Mouse (Mus musculus): ENCODE data around the gene Eif2ak4. TPM values are rescaled to one million over a fixed set of nuclear protein-coding genes. Genes with fewer than 3 reads are reported as not detected.

Gene Eif2ak4
- 10 to 100 TPM; 20.2 to 21.2 TPM for total RNA-seq (2021)

- intact Hi-C loops (cut with DNase I) = no loop called here
- DNase-seq (ENCODE audit: low spot score in 2 of 2) = peak; percentile 97 to 100
These were observed at the start of gene Eif2ak4 for GRCm38 (mm10) chr2:118388341-118389335. Gene Eif2ak4 (plus strand): TSS chr2:118388618.

DNA sequence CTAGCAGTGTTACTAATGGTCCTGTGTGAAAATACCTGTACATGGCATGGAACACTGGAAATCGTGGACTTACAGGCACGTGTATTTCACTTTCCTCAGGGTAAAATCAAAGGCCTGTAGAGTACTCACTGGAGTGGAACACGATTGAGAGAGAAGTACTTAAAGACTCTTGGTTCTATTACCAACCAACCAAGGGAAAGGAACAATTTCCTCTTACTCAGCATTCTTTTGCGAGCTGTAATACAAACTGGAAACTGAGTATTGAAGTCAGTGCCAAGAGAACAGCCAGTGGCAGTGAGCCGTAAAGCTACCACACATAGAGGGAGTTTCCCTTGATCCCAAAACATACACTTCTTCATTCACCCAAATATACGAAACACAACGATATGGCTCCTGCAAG, 47.1 kb upstream of the Eif2ak4 start:
- DNase-seq (ENCODE audit: low spot score in 2 of 2) = no peak
- intact Hi-C loops (cut with DNase I) = no loop called here

DNA sequence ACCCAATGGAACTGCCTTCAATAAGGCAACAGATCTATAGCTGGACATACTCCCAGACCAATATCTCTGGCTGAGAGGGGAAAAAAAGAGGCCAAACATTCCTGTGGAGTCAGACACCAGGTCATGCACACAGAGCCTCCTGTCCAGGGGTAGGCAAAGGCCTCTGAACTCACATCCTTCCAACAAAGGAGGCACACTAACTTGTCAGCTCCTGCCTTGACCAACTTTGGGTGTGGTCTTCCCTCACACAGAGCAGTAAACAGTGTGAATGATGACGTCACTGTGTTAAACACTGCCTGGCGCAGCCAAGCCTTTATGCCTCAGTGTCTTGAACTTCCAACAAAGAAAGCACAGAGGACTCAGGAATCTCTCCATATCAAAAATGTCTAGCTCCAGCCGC, 44.5 kb upstream of the Eif2ak4 start:
- intact Hi-C loops (cut with DNase I) = no loop called here
- DNase-seq (ENCODE audit: low spot score in 2 of 2) = no peak

GRCm38 (mm10) chr2:118345535-118345934, 42.9 kb upstream of the Eif2ak4 start:
- intact Hi-C loops (cut with DNase I) = no loop called here

DNA sequence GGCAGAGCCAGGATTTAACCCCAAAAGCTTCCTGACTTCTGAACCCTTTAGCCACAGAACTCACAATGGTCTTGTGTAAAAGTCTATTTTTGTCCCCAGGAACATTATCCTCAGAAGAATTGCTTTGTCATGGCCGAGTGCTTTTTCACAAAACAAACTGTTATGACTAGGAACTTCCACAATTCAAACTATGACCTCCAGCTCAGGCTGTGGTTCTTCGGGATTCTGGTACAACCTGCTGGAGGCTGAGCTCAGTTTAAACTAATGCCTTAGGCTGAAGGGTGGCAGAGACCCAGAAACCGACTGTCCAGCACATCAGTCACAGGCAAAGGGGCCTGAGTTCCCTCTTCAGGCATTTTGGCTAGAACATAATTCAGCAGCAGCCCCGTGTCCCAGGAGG, 34.9 kb upstream of the Eif2ak4 start:
- intact Hi-C loops (cut with DNase I) = no loop called here
- DNase-seq (ENCODE audit: low spot score in 2 of 2) = no peak

More at GRCm38 (mm10) chr2:118345535-118345934, 42.9 kb upstream of the Eif2ak4 start:
- DNase-seq (ENCODE audit: low spot score in 2 of 2) = no peak

DNA sequence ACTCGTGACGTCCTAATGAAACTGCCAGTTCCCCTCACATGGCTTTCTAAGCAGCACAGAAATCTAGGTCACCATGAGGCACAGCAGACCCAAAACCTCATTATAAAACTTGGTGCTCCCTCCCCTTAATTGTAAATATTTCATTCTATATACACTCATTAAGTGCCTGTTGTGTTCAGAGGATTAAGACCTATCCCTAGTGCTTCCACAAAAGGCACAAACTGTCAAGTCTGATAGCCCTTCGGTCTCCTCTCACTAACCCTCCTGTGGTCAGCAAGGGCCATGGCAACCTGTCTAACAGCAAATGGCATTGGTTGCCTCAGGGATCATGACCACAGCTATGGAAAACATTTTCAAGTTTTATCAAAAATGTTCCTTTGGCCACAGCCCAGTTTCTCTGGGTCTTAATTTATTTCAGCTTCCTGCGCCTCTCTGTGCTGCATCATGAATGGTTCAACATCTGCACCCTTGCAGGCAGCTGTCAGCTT, 34.5 kb upstream of the Eif2ak4 start:
- intact Hi-C loops (cut with DNase I) = no loop called here
- DNase-seq (ENCODE audit: low spot score in 2 of 2) = peak in 1 of 2 experiments; percentile 8

DNA sequence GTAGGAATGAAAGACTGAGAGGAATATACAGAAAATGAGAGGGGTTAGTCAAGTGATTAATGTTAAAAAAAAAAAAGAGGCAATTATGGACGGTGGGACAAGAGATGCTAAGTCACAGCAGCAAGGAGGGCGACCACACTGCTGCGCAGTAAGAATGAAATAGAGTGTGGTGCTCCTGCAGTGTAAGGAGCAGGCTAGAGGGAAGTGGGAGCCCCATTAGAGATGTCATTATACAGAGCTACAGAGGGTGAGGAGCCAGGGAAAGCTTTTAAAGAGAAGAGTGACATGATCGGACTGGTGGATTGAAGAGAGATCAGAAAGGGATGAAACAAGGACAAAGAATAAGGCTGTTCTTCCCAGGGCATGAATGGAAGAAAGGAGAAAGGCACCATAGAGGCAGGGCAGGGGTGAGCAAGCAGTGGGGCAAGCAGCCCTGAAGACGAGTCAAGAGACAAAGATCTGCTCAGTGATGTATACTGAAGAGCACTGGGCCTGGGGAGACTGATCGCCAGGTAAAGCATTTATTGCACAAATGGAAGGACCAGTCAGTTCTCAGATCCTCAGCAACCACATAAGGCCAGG, 33.2 kb upstream of the Eif2ak4 start:
- intact Hi-C loops (cut with DNase I) = no loop called here
- no peak for DNase-seq (ENCODE audit: low spot score in 2 of 2)

DNA sequence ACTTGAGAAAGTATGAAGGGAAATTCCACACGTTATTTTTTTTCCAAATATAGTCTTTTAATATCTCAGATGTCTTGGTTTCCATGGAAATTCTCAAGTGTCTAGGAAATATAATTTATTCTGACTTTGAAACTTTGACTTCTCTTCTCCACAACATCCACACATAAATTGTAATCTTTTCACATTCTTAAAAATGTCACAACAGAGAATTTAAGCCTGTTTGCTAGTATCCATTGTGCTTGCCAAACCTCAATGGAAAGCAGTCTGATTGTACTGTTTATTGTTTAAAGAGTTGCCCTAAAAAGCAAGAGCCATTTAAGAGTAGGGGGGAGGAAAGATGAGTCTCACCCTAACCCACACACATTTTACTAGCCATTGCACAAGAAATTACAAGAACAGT, 16.6 kb upstream of the Eif2ak4 start:
- intact Hi-C loops (cut with DNase I) = loop anchor here (5.0 kb wide), 1 partner anchor 110 kb away; no protein-coding TSS in a partner anchor
- no peak for DNase-seq (ENCODE audit: low spot score in 2 of 2)

DNA sequence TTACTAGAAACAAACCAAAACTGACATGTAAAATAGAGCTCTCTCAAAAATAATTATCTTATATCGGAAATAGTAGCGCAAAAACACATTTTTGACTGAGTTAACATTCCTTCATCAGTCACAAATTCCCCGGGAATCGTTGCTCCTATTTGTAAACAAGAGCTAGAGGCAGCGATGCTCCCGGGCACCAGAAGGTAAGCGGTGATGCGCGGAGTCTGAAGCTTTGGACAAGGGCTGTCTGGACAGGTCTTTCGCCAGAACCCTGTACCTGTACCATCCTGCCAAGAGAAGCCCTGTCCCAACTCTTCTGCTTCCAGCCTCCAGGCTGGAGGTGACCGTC, 15.9 kb upstream of the Eif2ak4 start:
- no peak for DNase-seq (ENCODE audit: low spot score in 2 of 2)
- intact Hi-C loops (cut with DNase I) = loop anchor here (5.0 kb wide), 1 partner anchor 110 kb away; no protein-coding TSS in a partner anchor

GRCm38 (mm10) chr2:118372901-118373571, 15.4 kb upstream of the Eif2ak4 start, which contains the start of gene Gpr176:
Gene Gpr176 (minus strand): TSS chr2:118373419.
- intact Hi-C loops (cut with DNase I) = loop anchor here (5.0 kb wide), 1 partner anchor 111 kb away; no protein-coding TSS in a partner anchor
- peak; percentile 43 for DNase-seq (ENCODE audit: low spot score in 2 of 2)

DNA sequence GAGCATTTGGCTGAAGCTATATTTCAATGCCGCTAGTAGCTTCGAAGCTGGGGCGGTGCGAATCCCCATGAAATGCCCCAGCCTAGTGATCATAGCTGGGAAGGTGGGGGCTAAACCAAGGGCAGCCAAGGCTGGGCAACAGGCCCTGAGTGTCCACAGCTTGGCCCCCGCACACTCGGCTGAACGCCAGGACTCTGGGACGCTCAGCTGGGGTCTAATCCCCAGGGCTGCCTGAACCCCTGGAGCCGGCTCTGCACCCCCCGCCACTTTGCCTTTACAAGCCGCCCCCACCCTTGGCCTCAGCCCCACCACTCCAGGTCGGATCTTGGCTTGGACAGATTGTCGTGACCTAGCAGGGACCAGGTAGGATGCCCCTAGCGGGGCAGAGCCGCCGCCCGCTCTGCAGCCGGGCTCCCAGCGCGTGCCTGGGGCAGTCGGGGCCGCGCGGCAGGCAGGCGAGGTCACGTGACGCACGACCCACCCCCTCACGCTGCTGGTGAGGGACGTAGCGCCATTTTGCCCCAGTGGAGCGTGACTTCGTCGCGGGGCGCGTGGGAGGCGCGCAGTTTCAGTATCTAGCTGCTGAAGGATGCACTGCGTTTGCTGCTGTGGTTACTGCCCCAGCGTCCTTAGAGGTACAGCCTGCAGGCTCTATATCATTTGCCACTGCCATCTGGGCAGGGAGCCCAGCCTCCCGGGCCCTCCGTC, 14.7 kb upstream of the Eif2ak4 start:
- peak; percentile 91 to 93 for DNase-seq (ENCODE audit: low spot score in 2 of 2)
- intact Hi-C loops (cut with DNase I) = loop anchor here (5.0 kb wide), 1 partner anchor 111 kb away; no protein-coding TSS in a partner anchor

DNA sequence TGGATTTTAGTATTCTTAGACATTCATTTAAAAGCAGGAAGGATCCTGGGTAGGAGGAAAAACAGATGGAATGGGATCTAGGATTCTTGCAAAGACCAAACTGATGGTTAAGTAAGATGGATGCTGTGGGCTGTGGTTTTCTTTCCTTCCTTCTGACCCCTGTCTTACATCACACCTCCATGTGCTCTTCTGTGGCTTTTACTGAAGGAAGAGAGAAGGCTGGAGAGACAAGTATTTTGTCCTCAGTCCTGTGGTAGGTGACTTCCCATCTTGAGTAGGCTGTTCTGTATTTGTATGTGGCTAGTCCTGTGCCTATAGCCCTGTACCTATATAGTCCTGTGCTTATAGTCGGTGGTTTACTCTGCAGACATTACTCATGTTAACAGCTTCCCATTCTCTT, 12.9 kb upstream of the Eif2ak4 start:
- intact Hi-C loops (cut with DNase I) = no loop called here
- DNase-seq (ENCODE audit: low spot score in 2 of 2) = peak in 1 of 2 experiments; percentile 37

GRCm38 (mm10) chr2:118375931-118376330, 12.5 kb upstream of the Eif2ak4 start:
- intact Hi-C loops (cut with DNase I) = no loop called here

GRCm38 (mm10) chr2:118379756-118380155, 8.7 kb upstream of the Eif2ak4 start:
- intact Hi-C loops (cut with DNase I) = no loop called here
- DNase-seq (ENCODE audit: low spot score in 2 of 2) = no peak

More at GRCm38 (mm10) chr2:118375931-118376330, 12.5 kb upstream of the Eif2ak4 start:
- DNase-seq (ENCODE audit: low spot score in 2 of 2) = peak; percentile 8 to 67

- no peak for DNase-seq (ENCODE audit: low spot score in 2 of 2)
- intact Hi-C loops (cut with DNase I) = no loop called here
These were observed 5.0 kb upstream of the Eif2ak4 start for GRCm38 (mm10) chr2:118383387-118383786.

DNA sequence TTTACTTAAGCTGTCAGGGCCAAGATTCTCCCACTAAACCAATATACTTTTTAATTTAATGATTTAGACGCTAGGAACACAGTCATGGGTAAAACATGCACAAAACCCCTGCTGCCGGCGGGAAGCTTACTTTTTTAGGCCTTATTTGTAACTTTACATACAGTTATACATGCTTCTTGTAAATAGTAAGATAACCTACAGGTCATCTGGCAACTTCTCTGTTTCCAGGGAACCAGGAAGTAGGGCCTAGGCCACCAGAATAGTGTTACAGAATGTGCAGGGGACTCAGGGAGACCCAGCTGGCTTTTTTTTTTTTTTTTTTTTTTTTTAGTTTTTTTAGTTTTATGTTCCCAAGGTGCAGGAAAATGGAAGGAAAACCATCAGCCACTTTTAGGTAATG, 1.2 kb downstream of the Eif2ak4 start:
- no peak for DNase-seq (ENCODE audit: low spot score in 2 of 2)
- intact Hi-C loops (cut with DNase I) = no loop called here

DNA sequence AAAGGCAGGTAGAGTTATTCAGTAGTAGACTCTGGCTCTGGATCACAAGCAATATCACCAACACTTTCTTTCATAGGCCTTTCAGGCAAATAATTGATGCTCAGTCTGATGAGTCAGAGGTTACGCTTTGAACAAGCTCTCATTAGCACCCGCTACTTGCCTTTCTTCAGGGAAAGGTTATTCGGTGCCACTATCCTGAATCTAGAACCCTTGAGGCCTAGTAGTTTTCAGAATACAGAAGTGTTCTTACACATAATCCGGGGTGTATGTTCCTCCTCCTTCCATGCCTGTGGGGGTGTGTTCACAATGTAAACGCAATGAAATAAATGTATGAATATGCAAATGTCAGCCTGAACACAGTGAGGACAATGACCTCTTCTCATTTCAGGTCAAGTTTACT, 1.7 kb downstream of the Eif2ak4 start:
- DNase-seq (ENCODE audit: low spot score in 2 of 2) = no peak
- intact Hi-C loops (cut with DNase I) = no loop called here

DNA sequence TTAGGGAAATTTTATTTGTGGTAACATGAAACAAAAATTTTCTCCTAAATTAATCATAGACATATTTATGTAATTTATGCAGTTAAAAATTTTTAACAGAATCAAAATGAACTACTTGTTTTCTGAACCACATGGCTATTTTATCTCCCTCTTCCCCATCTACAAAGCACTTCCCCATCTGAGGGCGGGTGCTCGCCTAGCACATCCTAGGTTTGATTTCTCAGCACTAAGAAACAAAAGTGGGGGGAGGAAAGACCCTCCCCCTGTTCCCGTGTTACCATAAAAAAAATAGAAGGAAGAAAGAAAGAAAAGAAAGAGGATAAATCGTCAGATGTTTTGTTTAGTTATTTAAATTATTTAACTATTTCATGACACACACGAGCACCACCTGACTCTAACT, 2.8 kb downstream of the Eif2ak4 start:
- intact Hi-C loops (cut with DNase I) = no loop called here
- DNase-seq (ENCODE audit: low spot score in 2 of 2) = no peak

GRCm38 (mm10) chr2:118399751-118400150, 11.3 kb downstream of the Eif2ak4 start:
- DNase-seq (ENCODE audit: low spot score in 2 of 2) = no peak
- intact Hi-C loops (cut with DNase I) = no loop called here

Data from left cerebral cortex, postnatal 25 days (tissue).